Mouse (Mus musculus) embryonic stem cell, embryonic (primary cell): ENCODE data around the gene Vil1.

Experiments
- CTCF ChIA-PET, 4 experiments: fragments of 300-600 bp in 2 of 4; fragments of 350-600 bp in 2 of 4; sonication (Branson Sonifier 250); formaldehyde crosslinking; loops; one replicate each; lab custom pipeline; 2022; ENCODE audit warnings: inconsistent platforms in 2 of 4; lab: Charles Lee
- POLR2A ChIA-PET, 4 experiments: fragments of 300-600 bp in 2 of 4; fragments of 350-600 bp in 2 of 4; sonication (Branson Sonifier 250); formaldehyde crosslinking; loops; one replicate each; lab custom pipeline; 2022; ENCODE audit warnings: antibody characterized with exemption in 4 of 4, inconsistent platforms in 1 of 4; lab: Charles Lee

Vil1 gene

DNA sequence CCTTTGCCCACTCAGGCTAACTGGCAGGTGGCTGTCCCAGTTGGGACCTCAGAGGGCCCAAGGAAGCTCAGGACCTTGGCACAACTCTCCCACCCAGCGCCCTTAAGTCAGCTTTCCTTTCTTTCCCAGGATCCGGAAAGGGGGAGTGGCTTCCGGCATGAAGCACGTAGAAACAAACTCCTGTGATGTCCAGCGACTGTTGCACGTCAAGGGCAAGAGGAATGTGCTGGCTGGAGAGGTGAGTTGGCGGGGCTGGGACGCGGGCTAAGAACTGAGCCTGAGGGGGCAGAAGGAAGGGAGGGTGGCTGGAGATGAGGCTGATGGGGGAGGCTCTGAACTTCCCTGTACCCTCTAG is 10.2 kb downstream of the Vil1 start:
- CTCF ChIA-PET = interaction anchor here in 1 of 4 experiments (0.9 to 2.5 kb wide), 5 partner anchors 10 to 518 kb away, joined by 3 to 15 read pairs (median 3); partner anchors contain the start of gene Prkag3
- POLR2A ChIA-PET = interaction anchor here in 3 of 4 experiments (0.6 to 3.4 kb wide), 28 partner anchors 8 to 309 kb away, joined by 3 to 25 read pairs (median 5); partner anchors contain the start of genes Aamp (in 2 of the 3), Pnkd (in 2 of the 3), Cnot9 (in 1 of the 3) and Vil1 (in 1 of the 3)

DNA sequence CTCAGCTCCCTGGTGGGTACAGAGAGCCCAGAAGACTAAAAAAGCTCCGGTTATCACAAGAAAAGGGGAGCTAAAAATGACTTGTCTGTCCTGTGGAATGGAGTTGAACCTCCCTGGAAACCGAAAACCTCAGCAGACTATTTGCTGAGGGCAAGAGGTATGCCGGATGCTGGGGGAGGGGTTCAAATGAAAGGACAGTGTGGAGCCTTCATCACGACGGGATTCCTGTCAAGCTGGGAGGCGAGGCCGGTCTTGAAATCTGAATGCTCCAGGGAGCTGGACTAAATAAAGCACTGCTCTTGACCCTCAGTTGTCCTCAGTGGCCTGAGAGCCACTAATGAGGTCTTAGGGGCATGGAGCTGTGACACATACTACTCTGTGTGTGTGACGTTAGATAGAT is 14.0 kb downstream of the Vil1 start:
- POLR2A ChIA-PET = interaction anchor here in 2 of 4 experiments (0.6 to 1.7 kb wide), 9 partner anchors 9 to 176 kb away, joined by 3 to 6 read pairs (median 3); partner anchors contain the start of gene Slc11a1 (in 1 of the 2)
- CTCF ChIA-PET = interaction anchor here in 3 of 4 experiments (0.6 to 1.0 kb wide), 4 partner anchors 24 to 129 kb away, joined by 3 to 4 read pairs (median 4); no protein-coding TSS in a partner anchor

DNA sequence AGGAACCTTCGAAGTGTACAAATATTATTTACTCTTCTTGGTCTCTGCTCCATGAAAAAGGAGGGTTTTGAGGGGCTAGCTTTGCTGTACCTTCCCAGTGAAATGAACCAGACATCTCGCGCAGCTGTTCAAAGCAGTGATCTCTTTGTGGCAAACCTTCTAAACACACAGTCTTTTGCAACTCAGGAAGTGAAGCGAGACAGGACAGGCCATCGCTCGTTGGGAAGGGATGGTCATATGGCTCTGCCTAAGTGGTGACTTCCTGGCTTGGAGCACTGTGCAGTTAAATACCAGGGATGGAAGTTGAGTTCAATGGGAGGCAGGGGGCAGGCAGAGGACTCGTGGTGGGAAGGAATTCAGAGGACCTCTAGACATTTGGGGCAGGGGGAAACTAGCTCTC is 16.7 kb downstream of the Vil1 start:
- ChIA-PET CTCF (no interaction called here), POLR2A (interaction anchor here in 2 of 4 experiments (1.4 to 4.7 kb wide), 2 partner anchors 13 to 28 kb away, joined by 3 to 22 read pairs; no protein-coding TSS in a partner anchor)

DNA sequence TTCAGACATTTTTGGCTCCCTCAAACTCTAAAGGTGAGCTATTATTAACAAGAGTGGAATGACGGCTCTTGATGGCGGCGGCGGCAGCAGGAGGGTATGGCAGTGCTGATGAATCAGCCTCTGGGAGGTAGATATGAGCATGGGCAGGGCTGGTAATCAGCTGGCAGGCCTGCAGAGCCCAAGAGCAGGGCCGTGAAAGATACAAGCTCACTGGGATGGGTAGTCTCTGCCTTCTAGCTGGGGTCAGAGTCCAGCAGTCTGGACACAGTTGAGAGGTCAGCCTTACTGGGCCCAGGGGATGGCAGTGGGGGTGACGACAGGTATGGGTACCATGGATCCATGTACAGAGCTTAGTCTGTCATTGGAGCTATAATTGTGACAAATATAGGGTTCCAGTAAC is 24.0 kb downstream of the Vil1 start:
- ChIA-PET CTCF (interaction anchor here in 1 of 4 experiments (1.0 kb wide), 1 partner anchor 36 kb away, joined by 4 read pairs; no protein-coding TSS in a partner anchor), POLR2A (interaction anchor here in 3 of 4 experiments (0.6 to 3.0 kb wide), 10 partner anchors 9 to 939 kb away, joined by 3 to 25 read pairs (median 4); no protein-coding TSS in a partner anchor)

DNA sequence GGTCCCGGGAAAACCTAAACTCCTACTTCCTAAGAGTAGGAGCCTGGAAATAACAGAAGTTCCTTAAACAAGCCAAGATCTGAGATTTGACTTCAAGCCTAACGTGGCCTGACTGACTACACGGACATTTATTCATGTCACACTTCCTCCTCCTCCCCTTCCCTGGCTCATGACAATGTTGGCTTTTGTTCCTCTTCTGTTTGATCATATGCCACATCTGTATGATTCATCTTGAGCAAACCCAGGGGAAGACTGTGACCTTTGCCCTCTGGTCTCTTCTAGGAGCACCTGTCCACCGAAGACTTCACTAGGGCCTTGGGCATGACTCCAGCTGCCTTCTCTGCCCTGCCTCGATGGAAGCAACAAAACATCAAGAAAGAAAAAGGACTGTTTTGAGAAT is 25.4 kb downstream of the Vil1 start:
- ChIA-PET POLR2A (interaction anchor here (1.0 to 4.0 kb wide), 9 partner anchors 11 to 37 kb away, joined by 3 to 25 read pairs (median 5); no protein-coding TSS in a partner anchor), CTCF (interaction anchor here in 1 of 4 experiments (0.5 to 0.7 kb wide), 3 partner anchors 30 to 285 kb away, joined by 3 to 8 read pairs (median 5); no protein-coding TSS in a partner anchor)

DNA sequence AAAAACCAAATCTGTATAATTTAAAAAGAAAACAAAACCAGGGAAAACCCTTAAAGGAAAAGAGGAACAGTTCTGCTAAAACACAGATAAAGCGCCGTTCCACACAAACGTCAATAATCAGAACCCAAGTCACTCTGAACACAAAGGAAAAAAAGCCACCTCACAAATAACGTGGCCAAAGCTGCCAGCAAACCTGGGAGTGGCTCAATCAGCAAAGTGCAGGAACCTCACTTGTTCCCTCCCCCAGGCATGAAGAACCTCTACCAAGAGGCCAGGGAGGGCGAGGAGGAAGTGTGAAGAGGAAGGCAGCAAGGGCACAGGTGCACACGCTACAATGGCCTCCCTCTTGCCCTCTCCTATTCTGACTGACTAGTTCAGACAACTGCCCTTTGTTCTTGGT is 26.4 kb downstream of the Vil1 start:
- CTCF ChIA-PET = interaction anchor here in 1 of 4 experiments (0.7 to 1.1 kb wide), 2 partner anchors 24 to 38 kb away, joined by 3 read pairs; no protein-coding TSS in a partner anchor
- POLR2A ChIA-PET = interaction anchor here in 2 of 4 experiments (0.6 to 4.0 kb wide), 6 partner anchors 12 to 32 kb away, joined by 3 to 12 read pairs (median 3); no protein-coding TSS in a partner anchor

DNA sequence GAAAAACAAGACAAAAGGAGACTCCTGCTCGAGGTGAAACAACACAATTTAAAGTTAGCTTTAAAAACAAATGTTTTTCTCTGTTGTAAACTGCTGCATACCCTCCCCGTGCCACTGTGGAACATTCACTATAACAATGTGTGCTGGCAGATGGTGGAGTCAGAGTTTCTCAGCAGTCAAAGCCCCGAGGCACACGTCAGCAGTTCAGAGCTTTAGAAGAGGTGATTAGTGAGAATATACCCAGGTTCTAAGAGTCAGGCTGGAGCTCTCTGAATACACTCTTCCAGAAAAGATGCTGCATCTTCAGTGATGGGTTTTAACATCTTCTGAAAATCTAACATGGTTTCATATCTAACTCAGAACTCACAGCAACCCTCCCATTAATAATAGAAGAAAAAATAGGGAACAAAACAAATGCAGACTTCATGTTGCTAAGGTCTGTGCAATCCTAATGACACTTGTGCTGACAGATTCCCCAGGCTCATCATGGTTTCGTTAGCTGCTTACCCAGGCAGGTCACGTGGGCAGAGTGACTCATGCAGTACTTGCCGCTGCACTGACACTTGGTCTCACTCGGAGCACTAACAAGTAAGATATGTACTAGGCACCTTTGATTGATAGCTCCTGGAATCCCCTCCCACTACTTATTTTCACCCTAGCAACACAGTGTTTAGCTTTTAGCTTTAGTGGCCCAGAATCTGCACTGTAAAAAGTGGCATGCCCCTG is 28.7 kb downstream of the Vil1 start:
- ChIA-PET POLR2A (interaction anchor here (0.6 to 4.0 kb wide), 23 partner anchors 8 to 198 kb away, joined by 3 to 22 read pairs (median 4); no protein-coding TSS in a partner anchor), CTCF (interaction anchor here in 3 of 4 experiments (0.6 to 2.2 kb wide), 5 partner anchors 10 to 20 kb away, joined by 3 to 9 read pairs (median 5); no protein-coding TSS in a partner anchor)

DNA sequence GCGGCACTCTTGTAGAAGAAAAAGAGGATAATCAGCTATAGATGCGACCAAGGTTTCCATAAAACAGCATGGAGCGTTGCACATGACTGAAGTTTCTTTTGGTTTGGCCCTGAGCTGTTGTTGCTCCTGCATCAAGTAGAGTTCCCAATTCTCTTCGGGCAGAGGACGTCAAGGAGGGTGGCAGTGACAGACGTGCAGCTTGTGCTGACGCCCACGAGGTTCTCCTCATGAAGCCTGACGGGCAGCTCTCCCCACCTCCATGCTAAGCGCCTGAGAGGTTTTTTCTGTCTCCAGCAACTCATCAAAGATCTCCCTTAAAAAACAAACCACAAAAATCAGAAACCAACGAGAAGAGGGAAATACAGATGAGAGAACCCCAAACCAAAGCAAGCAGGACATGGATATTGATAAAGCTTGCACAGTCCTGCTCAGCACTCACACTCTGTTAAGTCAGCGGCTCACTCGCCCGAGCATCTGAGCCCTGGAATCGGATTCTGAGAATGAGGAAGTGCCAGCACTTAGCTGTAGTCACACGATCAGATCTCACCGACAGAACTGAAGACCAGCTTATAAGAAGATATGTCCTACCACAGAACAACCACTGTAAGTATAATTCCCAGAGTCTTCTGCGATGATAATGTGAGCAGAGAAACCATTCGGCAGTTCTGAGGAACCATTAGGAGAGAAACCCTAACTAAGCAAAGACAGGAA is 30.1 kb downstream of the Vil1 start:
- POLR2A ChIA-PET = interaction anchor here in 3 of 4 experiments (0.5 to 2.8 kb wide), 13 partner anchors 9 to 341 kb away, joined by 3 to 22 read pairs (median 4); no protein-coding TSS in a partner anchor
- CTCF ChIA-PET = interaction anchor here in 3 of 4 experiments (0.5 to 2.2 kb wide), 11 partner anchors 9 to 373 kb away, joined by 3 to 9 read pairs (median 3); no protein-coding TSS in a partner anchor

DNA sequence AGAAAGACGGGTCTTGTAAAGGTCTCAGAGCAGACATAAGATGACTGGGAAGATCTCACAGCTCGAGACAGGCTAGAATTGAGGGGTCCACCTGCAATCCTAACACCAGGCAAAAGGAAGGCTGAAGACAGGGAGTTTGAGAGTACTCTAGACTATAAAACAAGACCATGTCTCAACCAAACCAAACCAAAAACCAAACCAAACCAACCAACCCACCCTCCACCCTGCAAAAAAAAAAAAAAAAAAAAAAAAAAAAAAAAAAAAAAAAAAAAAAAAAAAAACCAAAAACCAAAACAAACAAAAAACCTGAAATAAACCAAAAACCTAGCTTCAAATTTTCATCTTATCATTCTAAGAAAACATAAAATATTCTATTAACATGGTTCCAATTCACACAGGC is 35.4 kb downstream of the Vil1 start:
- ChIA-PET POLR2A (interaction anchor here in 1 of 4 experiments (0.6 to 2.1 kb wide), 11 partner anchors 9 to 229 kb away, joined by 3 to 9 read pairs (median 3); partner anchors contain the start of gene Cnot9), CTCF (interaction anchor here in 2 of 4 experiments (0.7 to 0.9 kb wide), 2 partner anchors 68 to 1023 kb away, joined by 3 to 4 read pairs; no protein-coding TSS in a partner anchor)

DNA sequence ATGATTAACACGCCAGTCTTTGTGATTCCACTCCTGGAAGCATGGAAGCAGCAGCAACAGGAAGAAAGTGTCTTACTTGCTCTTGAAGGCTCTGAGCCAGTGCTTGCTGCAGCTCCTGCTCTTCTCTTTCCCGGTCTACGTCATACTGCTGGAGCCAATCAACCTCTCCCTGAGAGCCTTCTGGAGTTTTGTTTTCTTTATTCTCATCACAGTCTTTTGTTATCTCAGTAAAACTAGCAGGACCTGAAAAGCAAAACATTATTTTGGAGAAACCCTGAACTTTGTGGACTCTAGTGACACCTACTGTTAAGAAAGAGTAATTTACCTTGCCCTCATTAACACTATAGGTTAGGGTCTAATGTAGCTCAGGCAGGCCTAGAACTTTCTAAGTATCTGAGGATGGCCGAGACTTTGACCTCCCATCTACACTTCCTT is 43.5 kb downstream of the Vil1 start:
- ChIA-PET CTCF (interaction anchor here (0.5 to 2.1 kb wide), 26 partner anchors 9 to 1587 kb away, joined by 3 to 11 read pairs (median 4); partner anchors contain the start of genes Aamp (in 1 of the 4), Catip (in 1 of the 4) and Pnkd (in 1 of the 4)), POLR2A (interaction anchor here in 2 of 4 experiments (0.7 to 2.4 kb wide), 13 partner anchors 8 to 260 kb away, joined by 3 to 12 read pairs (median 4); partner anchors contain the start of genes Catip (in 1 of the 2), Cnot9 (in 1 of the 2) and Cyp27a1 (in 1 of the 2))

DNA sequence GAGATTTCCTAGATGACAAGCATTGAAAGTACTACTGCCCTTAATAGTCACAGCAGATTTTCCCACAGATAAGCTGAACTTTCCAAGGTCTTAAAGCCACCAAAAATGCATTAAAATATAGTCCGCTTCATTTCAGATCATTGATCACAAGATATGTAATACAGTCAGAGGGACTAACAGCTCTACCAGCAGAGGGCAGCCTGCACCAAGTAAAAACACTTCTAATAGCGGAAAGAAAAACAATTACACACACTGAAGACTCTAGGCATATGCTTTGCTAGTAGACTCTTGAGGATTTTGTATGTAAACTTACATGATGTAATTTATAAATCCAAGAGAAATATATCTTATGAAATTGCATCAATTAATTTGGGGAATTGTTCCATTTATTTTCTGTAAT is 51.1 kb downstream of the Vil1 start:
- POLR2A ChIA-PET = interaction anchor here in 1 of 4 experiments (0.6 to 1.3 kb wide), 7 partner anchors 8 to 71 kb away, joined by 3 to 4 read pairs (median 3); no protein-coding TSS in a partner anchor
- CTCF ChIA-PET = interaction anchor here (0.6 to 1.2 kb wide), 8 partner anchors 17 to 298 kb away, joined by 3 to 7 read pairs (median 3); no protein-coding TSS in a partner anchor
